Mouse (Mus musculus): ENCODE results near the gene Fbxl18.
"Not testable (repeated sequence)": the region's sequence is repeated elsewhere in the genome, so short reads cannot be mapped to it uniquely, and the experiment has no call there.

Gene Fbxl18

GRCm38 (mm10) chr5:142873718-142874117 is 21.5 kb downstream of the Fbxl18 start:
- DNase-seq (ENCODE audit: low read depth, low spot score): no peak

GRCm38 (mm10) chr5:142871765-142872164 is 23.5 kb downstream of the Fbxl18 start:
- no peak for DNase-seq (ENCODE audit: low read depth, low spot score)

GRCm38 (mm10) chr5:142869463-142869862 is 25.8 kb downstream of the Fbxl18 start:
- no peak for DNase-seq (ENCODE audit: low read depth, low spot score)

- DNase-seq (ENCODE audit: low read depth, low spot score): no peak
Measured at GRCm38 (mm10) chr5:142857763-142858229, 37.4 kb downstream of the Fbxl18 start.

- peak; percentile 41 for DNase-seq (ENCODE audit: low read depth, low spot score)
Measured at GRCm38 (mm10) chr5:142856408-142856807, 38.8 kb downstream of the Fbxl18 start.

- peak; percentile 91 for DNase-seq (ENCODE audit: low read depth, low spot score)
Measured at GRCm38 (mm10) chr5:142854877-142855276, 40.3 kb downstream of the Fbxl18 start.

GRCm38 (mm10) chr5:142853585-142853984 is 41.6 kb downstream of the Fbxl18 start:
- DNase-seq (ENCODE audit: low read depth, low spot score): peak; percentile 31

GRCm38 (mm10) chr5:142851681-142852049 is 43.6 kb downstream of the Fbxl18 start:
- DNase-seq (ENCODE audit: low read depth, low spot score): peak; percentile 56

GRCm38 (mm10) chr5:142850916-142851680 is 44.1 kb downstream of the Fbxl18 start:
- DNase-seq (ENCODE audit: low read depth, low spot score): no peak

GRCm38 (mm10) chr5:142850476-142850875 is 44.7 kb downstream of the Fbxl18 start:
- DNase-seq (ENCODE audit: low read depth, low spot score): no peak

- no peak for DNase-seq (ENCODE audit: low read depth, low spot score)
Measured at GRCm38 (mm10) chr5:142848911-142849310, 46.3 kb downstream of the Fbxl18 start.

- no peak for DNase-seq (ENCODE audit: low read depth, low spot score)
Measured at GRCm38 (mm10) chr5:142848149-142848548, 47.1 kb downstream of the Fbxl18 start.

- peak; percentile 65 for DNase-seq (ENCODE audit: low read depth, low spot score)
Measured at GRCm38 (mm10) chr5:142844467-142844866, 50.8 kb downstream of the Fbxl18 start.

- DNase-seq (ENCODE audit: low read depth, low spot score): peak; percentile 65
Measured at GRCm38 (mm10) chr5:142842137-142842642, 53.0 kb downstream of the Fbxl18 start.

- no peak for DNase-seq (ENCODE audit: low read depth, low spot score)
Measured at GRCm38 (mm10) chr5:142841372-142842136, 53.7 kb downstream of the Fbxl18 start.

- not testable (repeated sequence) for DNase-seq (ENCODE audit: low read depth, low spot score)
Measured at GRCm38 (mm10) chr5:142837427-142837826, 57.8 kb downstream of the Fbxl18 start.

GRCm38 (mm10) chr5:142836891-142837290 is 58.3 kb downstream of the Fbxl18 start:
- no peak for DNase-seq (ENCODE audit: low read depth, low spot score)

GRCm38 (mm10) chr5:142833646-142834438 is 61.4 kb downstream of the Fbxl18 start:
- DNase-seq (ENCODE audit: low read depth, low spot score): no peak

GRCm38 (mm10) chr5:142826131-142826530 is 69.1 kb downstream of the Fbxl18 start:
- peak; percentile 50 for DNase-seq (ENCODE audit: low read depth, low spot score)

GRCm38 (mm10) chr5:142825665-142826064 is 69.6 kb downstream of the Fbxl18 start:
- DNase-seq (ENCODE audit: low read depth, low spot score): peak; percentile 72

GRCm38 (mm10) chr5:142824091-142824490 is 71.1 kb downstream of the Fbxl18 start:
- DNase-seq (ENCODE audit: low read depth, low spot score): no peak

Data from ES-CJ7 (cell line).